Mouse (Mus musculus): ENCODE measurements around the gene Bpgm.

Bpgm gene

DNA sequence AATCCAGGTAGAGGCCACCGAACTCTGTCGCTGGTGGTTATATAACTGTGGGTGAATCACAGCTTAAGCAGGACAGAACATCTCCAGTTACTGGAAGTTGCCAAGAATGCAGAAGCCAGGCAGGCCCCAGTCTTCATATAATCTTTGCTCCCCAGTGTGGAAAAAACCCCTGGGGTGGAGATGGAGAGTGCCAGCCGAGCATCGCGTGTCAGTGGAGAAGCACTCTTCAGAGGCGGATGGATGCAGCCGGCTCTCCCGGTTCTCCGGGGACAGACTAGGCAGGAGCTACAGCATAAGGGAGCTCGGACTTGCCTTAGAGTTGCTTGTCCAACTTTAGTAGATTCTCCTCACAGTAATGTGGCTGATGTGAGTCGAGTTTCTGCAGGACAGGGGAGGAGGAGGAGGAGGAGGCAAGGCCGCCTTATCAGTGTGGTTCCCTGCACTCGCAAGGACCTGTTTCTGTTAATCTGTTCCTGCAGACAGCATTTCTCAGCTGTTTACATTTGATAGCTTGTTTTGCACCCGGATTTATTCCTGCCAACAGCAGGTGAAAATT lies 10.1 kb downstream of the Bpgm start:
- DNase-seq = no peak

DNA sequence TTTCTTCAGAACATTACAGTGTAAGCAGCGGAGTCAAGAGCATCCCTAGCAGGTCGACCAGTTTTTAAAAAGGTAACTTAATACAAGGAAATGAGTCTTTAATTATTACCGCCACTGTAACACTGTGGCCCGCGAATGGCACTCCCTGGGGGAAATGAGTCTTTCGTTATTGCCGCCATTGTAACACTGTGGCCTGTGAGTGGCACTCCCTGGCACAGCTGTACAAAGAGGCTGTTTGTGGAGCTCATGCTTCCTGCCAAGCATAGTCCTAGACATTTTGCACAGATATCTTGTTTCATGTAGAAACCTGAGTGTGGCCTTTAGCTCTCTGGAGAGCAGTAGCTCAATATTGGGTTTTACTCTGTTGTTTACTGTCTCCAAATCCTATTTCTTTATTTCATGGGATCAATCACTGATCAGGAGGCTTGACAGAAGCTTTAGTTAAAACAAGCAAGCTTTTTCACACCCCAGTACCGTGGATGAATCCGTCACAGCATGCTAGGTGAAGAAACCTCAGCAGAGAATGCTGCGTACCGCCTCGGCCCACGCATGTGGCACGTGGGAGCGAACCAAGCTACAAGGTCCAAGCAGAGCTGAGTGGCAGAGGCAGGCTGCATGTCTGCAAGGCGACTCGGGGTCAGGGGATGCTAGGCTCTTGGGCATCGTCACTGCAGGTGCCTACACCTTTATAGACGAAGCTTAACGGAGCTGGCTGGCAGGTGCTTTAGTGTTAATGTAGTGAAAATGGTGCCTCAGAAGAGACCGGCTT lies 17.5 kb downstream of the Bpgm start:
- DNase-seq = no peak

DNA sequence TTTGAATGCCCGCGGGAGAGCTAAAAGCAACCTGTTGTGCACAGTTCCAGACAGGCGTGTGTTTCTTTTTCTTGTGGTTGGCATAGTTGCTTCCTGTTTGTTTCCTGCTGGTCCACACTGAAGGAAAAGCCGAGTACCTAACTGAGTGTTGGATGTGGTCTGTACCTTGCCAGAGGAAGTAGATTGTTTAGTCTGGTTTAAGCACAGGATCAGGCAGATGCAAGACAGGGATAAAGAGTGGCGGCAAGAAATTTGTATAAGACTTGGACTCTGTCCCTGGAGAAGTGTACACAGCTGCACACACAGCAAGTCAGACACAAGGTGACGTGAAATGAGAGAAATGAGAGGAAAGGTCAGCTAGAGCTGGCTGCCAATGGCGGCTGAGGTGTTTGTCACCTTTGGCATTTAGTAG lies 19.1 kb downstream of the Bpgm start:
- no peak for DNase-seq

DNA sequence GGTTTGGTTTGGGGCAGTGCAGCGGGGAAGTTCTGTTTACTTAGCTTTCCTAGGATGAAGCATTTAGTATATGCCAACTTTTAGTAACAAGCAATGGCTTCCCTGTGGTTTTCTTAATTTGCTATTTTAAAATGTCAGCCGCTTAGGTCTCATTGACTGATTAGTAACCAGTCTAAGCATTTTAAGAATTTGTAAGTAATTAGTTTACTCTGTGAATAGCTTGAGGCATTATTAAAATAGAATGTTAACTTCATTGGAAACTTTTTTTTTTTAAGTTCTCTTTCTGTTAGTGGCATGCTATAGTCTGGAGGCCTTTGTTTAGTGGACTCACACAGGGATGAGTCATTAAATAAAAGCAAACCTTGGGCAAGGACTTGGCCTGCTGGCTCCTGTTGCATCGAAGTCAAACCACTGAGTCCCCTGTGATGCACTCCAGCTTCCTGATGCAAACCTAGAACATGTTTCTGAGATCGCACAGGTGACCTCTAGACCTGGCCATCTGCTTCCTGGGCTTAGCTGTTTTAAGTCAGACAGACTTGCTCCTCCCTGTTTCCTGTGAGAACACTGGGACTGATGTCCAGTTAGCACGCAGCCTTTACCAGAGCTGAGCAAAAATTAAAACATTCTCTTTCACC lies 22.1 kb downstream of the Bpgm start:
- no peak for DNase-seq

DNA sequence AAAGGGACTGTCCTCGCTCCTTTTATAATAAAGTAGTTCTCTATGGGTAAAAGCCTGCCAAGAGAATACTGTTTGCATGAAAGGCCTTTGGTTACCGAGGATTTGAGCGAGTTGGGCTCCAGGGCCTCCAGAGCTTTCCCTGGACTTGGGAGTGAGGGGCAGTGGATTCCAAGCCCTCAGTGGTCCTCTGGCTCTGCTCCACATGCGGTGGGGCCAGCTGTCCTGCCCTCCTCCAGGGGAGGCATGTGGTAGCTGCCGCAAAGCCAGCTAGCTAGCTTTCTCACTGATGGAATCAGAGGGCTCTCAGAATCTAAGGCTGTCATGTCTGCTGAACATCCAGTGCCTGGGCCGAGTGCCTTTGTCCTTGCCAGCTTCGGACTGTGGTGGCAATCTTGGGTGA lies 26.3 kb downstream of the Bpgm start:
- DNase-seq = no peak

DNA sequence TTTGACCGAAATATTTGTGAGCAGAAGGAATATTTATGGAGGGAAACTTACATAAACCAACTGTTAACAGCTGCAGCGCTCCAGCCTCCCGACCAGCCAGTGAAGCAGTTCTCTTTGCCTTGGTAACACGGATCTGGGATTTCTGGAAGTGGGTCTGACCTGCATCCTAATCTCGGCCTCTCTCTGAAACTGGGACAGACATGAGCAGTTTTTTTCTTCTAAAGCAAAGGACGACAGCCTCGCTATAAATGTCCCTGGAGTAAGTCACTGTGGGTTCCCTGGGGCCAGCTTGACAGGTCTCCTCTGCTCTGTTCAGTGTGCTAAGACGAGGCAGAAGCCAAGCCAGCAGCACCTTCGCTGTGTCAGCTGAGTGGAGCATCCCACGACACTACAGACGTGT lies 29.9 kb downstream of the Bpgm start:
- DNase-seq = no peak

DNA sequence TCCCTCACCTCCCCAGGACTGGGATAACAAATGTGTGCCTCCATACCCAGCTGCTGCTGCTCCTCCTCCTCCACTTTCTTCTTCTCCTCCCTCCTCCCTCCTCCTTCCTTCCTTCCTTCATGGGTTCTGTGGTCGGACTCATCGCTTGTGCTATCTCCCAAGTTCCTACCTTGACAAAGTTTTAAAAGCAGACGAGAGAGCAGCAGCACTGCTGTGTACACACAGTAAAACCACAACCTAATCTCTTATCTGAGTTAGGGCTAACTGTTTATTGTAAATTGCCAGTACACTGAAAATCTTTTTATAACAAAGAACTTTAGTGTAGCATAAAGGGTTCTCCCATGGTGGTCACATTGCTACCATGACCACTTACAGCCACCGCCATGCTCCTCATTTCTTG lies 31.6 kb downstream of the Bpgm start:
- DNase-seq = no peak

DNA sequence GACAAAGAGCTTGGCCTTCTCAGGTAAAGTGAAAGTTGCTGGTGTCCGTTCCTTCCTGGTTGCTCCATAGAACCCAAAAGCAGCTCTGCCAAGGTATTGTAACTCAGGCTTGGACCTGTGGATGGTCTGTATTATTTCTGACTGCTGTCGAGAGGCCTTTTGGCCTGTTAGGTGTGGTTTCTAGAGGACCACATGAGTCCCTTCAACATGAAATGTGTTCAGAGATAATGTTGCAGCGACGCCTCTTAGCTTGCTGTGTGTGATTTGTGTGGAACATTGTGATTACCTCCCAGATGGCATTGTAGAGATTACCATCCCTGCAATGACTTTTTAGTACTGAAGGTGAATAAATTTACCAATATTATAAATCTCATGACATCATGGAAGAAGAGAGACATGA lies 32.0 kb downstream of the Bpgm start:
- DNase-seq = no peak

DNA sequence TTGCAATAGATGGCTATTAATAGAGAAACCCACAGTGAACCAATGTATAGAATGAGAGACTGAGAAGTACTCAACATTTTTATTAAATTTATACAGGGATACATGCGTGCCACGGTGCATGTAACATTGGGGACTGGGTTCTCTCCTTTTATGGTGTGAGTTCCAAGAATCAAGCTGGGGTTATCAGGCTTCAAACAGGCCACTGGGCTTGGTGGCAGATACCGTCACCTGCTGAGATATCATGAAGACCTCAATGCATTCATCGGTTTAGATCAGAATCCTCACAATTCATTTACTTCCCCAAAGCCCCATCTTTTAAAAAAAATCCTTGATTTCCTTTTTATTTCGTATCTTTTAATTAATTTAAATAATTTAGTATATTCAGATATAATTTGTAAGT lies 34.3 kb downstream of the Bpgm start:
- no peak for DNase-seq

DNA sequence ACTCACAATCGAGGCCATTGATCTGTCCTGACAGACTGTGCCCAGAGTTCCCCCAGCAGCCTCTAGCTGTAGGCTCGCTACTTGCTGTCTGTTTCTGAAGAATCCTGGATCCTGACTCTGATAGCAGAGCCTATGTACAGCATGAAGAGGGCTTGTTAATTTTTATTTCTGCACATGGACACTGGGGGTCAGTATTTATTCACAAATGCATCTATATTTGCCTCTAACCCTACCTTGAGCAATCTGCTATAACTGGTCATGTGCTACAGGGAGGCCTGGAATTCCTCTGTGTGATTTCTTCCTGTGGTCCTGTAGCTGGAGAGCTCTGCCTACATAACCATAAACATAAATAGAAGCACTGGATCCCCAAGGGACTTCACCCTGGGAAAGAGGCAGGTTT lies 35.4 kb downstream of the Bpgm start:
- DNase-seq = no peak

DNA sequence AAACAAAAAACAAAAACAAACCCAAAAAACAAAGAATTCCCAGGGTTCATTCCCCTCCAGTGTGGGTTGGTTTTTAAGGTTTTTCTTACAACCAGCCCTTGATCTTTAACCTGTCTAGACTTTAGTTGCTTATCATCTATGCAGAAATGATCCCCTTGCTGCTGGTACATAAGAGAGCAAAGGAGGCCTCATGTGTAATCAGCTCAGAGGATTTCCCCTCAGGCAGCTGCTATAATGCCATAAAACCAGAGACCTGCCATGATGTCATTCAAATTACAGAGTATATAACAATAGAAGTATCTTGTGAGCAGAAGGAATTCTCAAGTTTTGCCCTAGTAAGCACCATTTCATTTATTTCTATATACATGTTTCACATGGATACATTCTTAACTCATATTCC lies 36.7 kb downstream of the Bpgm start:
- no peak for DNase-seq

DNA sequence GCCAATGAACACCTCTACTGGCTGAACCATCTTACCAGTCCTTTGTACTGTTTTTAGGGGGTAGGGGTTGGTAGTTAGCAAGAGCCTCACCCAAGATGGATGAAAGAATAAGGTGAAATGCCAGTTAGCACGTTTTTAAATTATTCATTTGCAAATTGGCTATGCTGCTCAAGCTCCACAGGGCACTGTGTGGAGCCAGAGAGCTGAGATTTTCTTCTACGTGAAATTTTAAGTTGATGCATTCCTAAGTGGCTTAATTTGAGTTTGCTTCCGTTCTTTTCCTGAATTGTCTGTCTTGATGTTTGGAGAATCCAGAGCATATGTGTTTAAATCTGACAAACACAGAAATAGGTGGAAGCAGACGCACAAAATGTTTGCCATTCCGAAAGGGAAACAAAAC lies 38.6 kb downstream of the Bpgm start:
- DNase-seq = peak; percentile 52

DNA sequence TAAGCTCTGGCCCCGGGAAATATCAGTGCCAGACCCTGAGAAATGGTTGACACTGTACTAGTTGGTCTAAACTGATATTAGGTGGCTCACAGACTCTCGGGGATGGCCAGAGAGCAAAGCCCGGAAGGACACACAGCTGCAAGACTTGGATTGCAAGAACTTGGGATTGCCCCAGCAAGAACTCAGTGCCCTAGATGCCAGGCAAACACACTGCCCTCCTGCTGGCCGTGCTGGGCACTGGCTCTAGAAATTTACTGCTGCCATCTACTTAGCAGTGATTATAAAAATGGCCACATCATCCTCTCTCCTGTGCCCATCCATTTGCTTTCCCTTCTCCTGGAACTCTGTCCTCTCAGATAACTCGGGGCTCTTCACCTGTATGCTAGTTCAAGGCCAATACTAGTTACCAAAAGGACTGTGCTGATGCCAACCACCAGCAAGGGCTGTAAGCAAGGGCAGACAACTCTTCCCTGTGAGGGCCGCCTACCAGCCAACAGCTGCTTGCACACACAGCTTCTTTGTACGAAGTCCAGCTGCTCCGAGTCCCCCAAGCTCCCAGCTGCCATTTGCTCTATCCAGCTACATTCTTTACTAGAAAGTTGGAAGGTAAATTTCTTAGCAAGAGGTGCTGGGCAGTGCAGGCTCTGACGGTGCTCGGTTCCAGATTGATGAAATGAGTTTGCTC lies 39.2 kb downstream of the Bpgm start:
- peak; percentile 30 for DNase-seq

DNA sequence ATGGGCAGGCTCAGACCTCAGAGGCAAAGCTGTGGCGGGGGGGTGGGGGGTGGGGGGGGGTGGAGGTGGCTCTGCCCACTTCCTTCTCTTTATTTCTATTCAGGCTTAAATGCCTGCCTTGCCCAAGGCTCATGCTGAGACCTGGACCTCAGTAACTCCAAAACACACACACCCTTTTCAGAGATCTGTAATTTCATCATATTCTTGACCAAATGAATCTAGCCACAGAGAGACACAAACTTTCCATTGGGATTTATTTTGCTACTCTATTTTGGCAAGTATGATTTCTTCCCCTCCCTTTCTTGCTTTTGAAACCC lies 39.7 kb downstream of the Bpgm start:
- no peak for DNase-seq

DNA sequence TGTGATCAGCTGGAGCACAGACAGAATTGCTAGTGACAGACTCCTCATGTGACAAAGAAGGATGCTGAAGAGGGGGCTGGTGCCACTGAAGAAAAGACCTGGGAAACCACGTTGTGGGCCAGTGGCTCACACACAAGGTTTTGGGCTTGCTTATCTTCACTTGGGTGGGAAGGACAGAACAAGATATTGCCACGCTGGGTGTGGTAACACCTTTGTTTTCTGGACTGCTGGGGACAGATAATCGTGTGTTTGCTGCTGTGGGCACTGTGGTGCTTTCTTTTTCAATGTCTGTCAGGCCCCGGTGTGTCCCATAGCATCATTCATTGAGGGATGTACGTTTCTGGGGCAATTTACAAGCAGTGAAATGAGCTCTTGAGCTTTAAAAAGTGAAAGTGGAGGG lies 41.7 kb downstream of the Bpgm start:
- DNase-seq = no peak

DNA sequence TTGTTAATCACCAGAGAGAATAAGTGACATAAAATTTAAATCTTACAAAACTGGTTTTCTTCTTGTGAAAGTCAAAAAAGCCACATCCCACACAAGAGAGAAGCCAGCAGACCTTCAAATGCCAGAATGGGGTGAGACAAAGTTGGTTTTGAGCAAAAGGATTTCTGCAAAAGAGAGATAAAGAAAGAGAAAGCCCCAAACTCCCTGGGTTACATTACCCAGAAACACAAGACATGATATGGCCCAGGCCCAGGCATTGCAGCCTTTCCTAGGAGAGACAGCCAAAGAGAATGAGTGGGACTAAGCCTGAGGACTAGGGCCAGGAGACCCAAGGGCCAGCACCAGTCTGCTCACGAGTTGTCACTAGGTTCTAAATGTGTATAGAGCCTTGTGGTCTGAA lies 43.1 kb downstream of the Bpgm start:
- DNase-seq = no peak

DNA sequence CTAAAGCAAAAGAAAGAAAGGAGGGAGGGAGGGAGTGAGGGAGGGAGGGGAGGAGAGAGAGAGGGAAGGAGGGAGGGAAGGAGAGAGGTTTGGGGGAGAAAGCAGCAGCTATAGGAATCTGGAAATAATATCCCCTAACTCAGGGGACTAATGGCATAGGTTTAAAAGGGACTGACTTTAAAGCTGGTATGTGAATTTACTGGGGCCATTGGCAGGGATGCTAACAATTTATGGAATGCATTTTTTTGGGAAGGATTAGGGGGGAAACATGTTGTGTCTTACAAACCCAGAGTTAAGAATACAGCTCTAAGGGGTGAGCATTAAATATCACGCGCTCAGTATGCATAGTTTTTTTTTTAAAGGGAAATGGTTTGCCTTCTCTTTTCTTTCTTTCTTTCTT lies 44.5 kb downstream of the Bpgm start:
- DNase-seq = no peak

DNA sequence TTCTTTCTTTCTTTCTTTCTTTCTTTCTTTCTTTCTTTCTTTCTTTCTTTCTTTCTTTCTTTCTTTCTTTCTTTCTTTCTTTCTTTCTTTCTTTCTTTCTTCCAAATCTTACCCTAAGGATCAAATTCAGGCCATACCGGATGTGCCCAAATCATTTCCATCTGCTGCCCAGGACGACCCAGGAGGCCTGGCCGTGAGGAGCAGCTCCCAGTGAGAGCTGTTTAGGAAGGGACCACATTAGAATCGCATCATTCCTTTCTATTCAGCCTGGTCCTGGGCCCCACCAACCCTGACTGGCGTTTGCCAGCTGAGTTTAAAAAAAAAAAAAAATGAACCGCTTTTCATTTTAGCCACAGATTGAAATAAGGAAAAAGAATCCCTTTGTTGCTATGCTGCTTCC lies 44.9 kb downstream of the Bpgm start:
- no peak for DNase-seq

DNA sequence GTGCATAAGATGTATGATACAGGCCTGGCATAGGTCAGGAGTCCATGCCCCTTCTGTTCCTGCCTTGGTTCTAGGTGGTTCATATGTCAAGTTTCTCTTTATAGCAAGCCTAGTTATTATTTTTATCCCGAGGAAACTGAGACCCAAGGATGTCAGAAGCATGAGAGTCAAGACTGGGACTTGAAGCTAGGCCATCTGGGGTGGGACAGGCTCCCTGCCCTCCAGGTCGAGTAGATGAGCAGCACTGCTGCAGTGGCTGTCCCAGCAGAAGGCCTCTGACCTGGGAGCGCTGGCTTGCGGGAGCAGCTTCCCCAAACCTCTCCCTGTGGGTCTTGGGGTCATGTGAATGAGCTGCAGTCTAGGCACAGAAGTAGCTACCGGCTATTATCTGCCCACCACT lies 47.5 kb downstream of the Bpgm start:
- no peak for DNase-seq

DNA sequence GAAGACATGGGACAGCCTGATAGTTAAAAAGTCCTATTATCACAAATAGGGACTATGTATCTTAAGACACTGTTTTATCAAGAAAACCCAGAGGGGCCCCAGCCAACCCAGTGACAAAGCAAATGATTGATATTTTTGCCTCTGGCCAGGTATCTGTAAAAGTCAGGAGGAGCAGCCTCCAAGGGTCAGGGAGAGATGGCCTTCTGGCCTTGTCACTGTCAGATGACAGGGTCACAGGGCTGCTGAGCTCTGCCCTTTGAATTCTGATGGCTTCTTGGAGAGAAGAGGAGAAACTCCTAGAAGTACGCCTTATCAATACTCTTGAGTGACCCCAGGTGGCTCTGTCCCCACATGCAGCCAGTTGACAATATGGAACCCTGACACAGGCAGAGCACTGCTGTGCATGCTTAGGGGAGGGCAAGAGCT lies 49.5 kb downstream of the Bpgm start:
- no peak for DNase-seq

DNA sequence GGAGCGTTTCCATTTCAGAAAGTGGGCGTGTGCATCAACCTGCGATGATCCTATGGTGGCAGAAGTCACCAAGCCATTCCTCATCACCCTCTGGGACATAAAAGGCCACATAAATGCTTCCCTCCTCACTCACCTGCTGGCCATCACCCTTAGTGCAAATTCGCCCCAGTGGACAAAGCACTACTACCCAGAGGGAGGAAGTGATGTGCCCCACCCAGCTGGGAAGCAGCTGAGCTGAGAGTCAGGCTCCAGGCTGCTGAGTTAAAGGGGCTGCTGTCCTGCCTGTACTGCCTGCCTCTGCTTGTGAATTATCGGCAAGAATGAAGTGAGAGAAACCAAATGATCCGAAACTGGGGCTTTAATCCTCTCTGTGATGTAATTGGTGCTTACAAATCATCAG lies 49.9 kb downstream of the Bpgm start:
- DNase-seq = no peak

DNA sequence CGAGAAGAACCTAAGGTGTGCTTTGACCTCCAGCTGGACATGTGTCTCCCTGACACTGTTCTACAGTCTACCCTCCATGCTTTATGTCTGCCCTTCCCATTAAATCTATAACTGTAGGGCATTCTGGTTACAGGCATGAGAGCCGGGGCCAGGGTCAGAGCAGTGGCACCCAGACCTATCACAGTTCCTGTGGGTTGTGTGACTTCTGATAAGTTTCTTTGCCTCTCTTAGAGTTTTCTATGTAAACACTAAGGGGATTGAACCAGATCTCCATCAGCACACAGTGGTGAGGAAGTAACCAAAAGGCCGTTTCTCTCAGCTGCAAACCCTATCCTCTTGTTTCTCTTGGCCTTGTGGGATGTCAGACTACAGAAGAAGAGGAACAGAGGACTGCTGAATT lies 50.4 kb downstream of the Bpgm start:
- DNase-seq = no peak

DNA sequence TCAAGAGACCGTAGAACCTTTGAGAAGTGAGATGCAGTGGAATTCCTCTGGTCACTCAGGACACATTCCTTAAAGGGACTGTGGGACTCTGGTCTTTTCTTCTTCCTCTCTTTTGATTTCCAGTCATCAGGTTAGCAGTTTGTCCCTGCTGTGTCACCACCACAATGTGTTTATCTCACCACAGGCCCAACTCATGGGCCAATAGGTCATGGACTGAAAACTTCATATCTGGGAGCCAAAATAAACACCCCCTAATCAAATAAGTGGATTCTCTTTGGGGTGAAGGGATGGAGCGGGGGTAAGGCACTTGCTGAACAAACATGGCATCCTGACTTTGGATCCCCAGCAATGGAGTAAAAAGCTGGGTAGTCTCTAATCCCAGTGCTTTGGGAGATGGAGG lies 52.1 kb downstream of the Bpgm start:
- DNase-seq = no peak

DNA sequence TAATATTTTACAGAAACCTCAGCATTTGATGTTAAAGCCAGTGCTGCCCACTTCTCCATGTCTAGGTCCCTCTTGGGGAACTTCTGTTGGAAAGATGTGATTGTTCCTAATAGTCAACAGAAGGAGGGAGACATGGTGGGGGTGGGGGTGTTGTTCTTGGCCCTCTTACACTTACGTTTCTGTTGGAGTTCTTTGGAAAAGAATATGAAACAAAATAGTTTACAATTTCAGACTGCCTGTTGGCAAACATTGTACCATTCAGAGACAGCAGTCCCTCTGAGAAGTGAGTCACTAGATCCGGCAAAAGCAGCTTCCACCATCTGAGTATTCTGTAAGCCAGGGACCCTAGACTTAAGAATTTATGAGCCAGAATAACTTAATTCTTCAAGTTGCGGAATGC lies 54.0 kb downstream of the Bpgm start:
- DNase-seq = no peak

All from kidney, postnatal 10 days (tissue).